Mouse (Mus musculus): ENCODE results near the gene Arhgef1.

Arhgef1 gene

GRCm38 (mm10) chr7:24902630-24903443, at the start of gene Arhgef1:
TSS of gene Arhgef1 (plus strand) at chr7:24902912.
- peak in 1 of 2 experiments; percentile 34 for DNase-seq (ENCODE audit: low read depth in 1 of 2, low spot score in 2 of 2)

- no peak for DNase-seq (ENCODE audit: low read depth in 1 of 2, low spot score in 2 of 2)
These were observed 49.5 kb upstream of the Arhgef1 start for GRCm38 (mm10) chr7:24853233-24853563.

- no peak for DNase-seq (ENCODE audit: low read depth in 1 of 2, low spot score in 2 of 2)
These were observed 49.0 kb upstream of the Arhgef1 start for GRCm38 (mm10) chr7:24853695-24854094.

- DNase-seq (ENCODE audit: low read depth in 1 of 2, low spot score in 2 of 2) = peak in 1 of 2 experiments; percentile 16
These were observed 46.1 kb upstream of the Arhgef1 start for GRCm38 (mm10) chr7:24856460-24857120.

GRCm38 (mm10) chr7:24859234-24859633, 43.5 kb upstream of the Arhgef1 start:
- no peak for DNase-seq (ENCODE audit: low read depth in 1 of 2, low spot score in 2 of 2)

- no peak for DNase-seq (ENCODE audit: low read depth in 1 of 2, low spot score in 2 of 2)
These were observed 40.8 kb upstream of the Arhgef1 start, which contains the start of gene Gm9844 for GRCm38 (mm10) chr7:24861913-24862312. TSS of gene Gm9844 (plus strand) at chr7:24862213.

- DNase-seq (ENCODE audit: low read depth in 1 of 2, low spot score in 2 of 2) = no peak
These were observed 39.9 kb upstream of the Arhgef1 start for GRCm38 (mm10) chr7:24862853-24863252.

GRCm38 (mm10) chr7:24864156-24864555, 38.6 kb upstream of the Arhgef1 start:
- DNase-seq (ENCODE audit: low read depth in 1 of 2, low spot score in 2 of 2) = no peak

- no peak for DNase-seq (ENCODE audit: low read depth in 1 of 2, low spot score in 2 of 2)
These were observed 33.6 kb upstream of the Arhgef1 start for GRCm38 (mm10) chr7:24869080-24869479.

- DNase-seq (ENCODE audit: low read depth in 1 of 2, low spot score in 2 of 2) = no peak
These were observed 33.1 kb upstream of the Arhgef1 start, which contains the start of the genes Lypd4 and Dmrtc2 for GRCm38 (mm10) chr7:24869532-24870165. TSS of gene Lypd4 (minus strand) at chr7:24869941. TSS of gene Dmrtc2 (plus strand) at chr7:24870057.

- no peak for DNase-seq (ENCODE audit: low read depth in 1 of 2, low spot score in 2 of 2)
These were observed 25.1 kb upstream of the Arhgef1 start for GRCm38 (mm10) chr7:24877588-24877987.

GRCm38 (mm10) chr7:24879620-24880019, 23.1 kb upstream of the Arhgef1 start:
- no peak for DNase-seq (ENCODE audit: low read depth in 1 of 2, low spot score in 2 of 2)

- no peak for DNase-seq (ENCODE audit: low read depth in 1 of 2, low spot score in 2 of 2)
These were observed 20.1 kb upstream of the Arhgef1 start for GRCm38 (mm10) chr7:24882416-24883199.

- peak; percentile 94 to 95 for DNase-seq (ENCODE audit: low read depth in 1 of 2, low spot score in 2 of 2)
These were observed 18.6 kb upstream of the Arhgef1 start, which contains the start of gene Rps19 for GRCm38 (mm10) chr7:24883896-24884692. TSS of gene Rps19 (plus strand) at chr7:24884371.

- DNase-seq (ENCODE audit: low read depth in 1 of 2, low spot score in 2 of 2) = no peak
These were observed 17.9 kb upstream of the Arhgef1 start for GRCm38 (mm10) chr7:24884693-24885291.

GRCm38 (mm10) chr7:24885468-24886307, 17.0 kb upstream of the Arhgef1 start:
- DNase-seq (ENCODE audit: low read depth in 1 of 2, low spot score in 2 of 2) = no peak

- no peak for DNase-seq (ENCODE audit: low read depth in 1 of 2, low spot score in 2 of 2)
These were observed 16.4 kb upstream of the Arhgef1 start for GRCm38 (mm10) chr7:24886308-24886633.

- DNase-seq (ENCODE audit: low read depth in 1 of 2, low spot score in 2 of 2) = no peak
These were observed 15.6 kb upstream of the Arhgef1 start for GRCm38 (mm10) chr7:24887096-24887495.

Data from monocyte, adult 2 months (primary cell).